In the genomic region with DNA sequence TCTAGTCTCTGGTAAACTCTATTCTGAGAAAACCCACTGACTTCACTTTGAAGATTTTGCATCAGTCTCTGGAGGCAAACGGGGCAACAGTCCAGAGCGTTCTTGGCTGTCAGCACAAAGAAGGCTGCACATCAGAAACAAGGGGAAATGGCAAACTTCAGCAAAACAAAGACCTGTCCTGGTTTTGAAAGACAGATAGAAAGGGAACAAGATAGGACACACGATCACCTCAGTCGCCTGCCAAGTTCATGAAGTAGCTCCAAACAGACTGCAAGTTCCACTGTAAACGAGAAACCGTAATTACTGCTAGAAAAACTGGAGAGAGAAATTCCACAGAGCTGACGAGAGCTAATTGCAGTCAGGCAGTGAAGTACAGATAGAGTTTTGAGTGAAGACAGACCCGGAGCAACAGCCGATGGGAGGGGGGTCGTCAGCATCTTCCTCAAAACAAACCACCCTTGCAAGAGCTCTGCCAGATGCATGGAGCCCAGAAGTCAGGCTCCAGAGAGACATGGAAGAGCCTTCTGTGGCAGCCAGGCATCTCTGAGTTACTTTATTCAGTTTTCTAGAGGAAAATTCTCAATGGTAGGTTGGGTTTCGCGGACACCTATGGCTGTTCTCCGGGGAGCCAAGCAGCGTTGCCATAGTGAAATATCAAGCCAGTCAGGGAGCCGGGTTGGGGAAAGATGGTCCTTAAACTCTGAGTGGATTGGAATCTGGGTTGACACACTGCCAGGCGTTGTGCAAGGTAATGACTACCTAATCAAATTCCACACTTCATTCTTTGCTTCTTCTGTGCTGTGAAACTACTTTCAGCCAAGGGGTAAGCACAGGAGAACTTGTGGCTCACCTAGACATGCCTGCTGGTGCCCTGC, we compare ENCODE assay signal across 8 mouse cellular contexts.
DNase-seq lines count a peak whose midpoint lies in the region; ATAC-seq lines count a peak whose summit lies in the region.

No protein-coding gene starts in this region.

- no peak overlapping the region for H3K9ac ChIP-seq in forebrain, embryonic 13.5 days
- no peak overlapping the region for H3K9ac ChIP-seq in forebrain, embryonic 11.5 days (ENCODE audit: low read length)

- H3K9me3 ChIP-seq in forebrain, embryonic 13.5 days (replicated peaks) = no peaks in the 10 kb centered on the region
- no peaks in the 10 kb centered on the region for H3K9me3 ChIP-seq in forebrain, embryonic 11.5 days (ENCODE audit: control insufficient read depth, low read length)
- no peaks in the 10 kb centered on the region for H3K9me3 ChIP-seq in limb, embryonic 10.5 days (replicated peaks)

- no peaks in the 10 kb centered on the region for H3K27me3 ChIP-seq in forebrain, embryonic 13.5 days
- H3K27me3 ChIP-seq in forebrain, embryonic 11.5 days (ENCODE audit: control insufficient read depth, insufficient read depth, low read length) = no peaks in the 10 kb centered on the region
- H3K27me3 ChIP-seq in limb, embryonic 10.5 days (ENCODE audit: low read depth, poor library complexity, severe bottlenecking) = no peaks in the 10 kb centered on the region

- peak; percentile 68 for ATAC-seq in forebrain, embryonic 13.5 days
- no peak for ATAC-seq in forebrain, embryonic 11.5 days (replicated peaks; ENCODE audit: low FRiP score)

- H3K4me2 ChIP-seq in forebrain, embryonic 13.5 days = peak overlapping the region; percentile 36
- no peak overlapping the region for H3K4me2 ChIP-seq in forebrain, embryonic 11.5 days (ENCODE audit: low read depth, low read length, severe bottlenecking)

- H3K36me3 ChIP-seq in forebrain, embryonic 13.5 days (ENCODE audit: poor library complexity, severe bottlenecking) = no peaks in the 10 kb centered on the region
- no peaks in the 10 kb centered on the region for H3K36me3 ChIP-seq in forebrain, embryonic 11.5 days (ENCODE audit: control insufficient read depth, insufficient read depth, low read length)
- H3K36me3 ChIP-seq in limb, embryonic 10.5 days = no peaks in the 10 kb centered on the region

- no peak overlapping the region for H3K4me3 ChIP-seq in forebrain, embryonic 13.5 days
- no peak overlapping the region for H3K4me3 ChIP-seq in forebrain, embryonic 11.5 days (ENCODE audit: low read depth, low read length)
- no peak overlapping the region for H3K4me3 ChIP-seq in limb, embryonic 10.5 days

- no peak for DNase-seq in forebrain, embryonic 11.5 days (ENCODE audit: low spot score)
- DNase-seq in retina, postnatal 1 day = peak; percentile 14
- no peak for DNase-seq in retina, embryonic 14.5 days (ENCODE audit: low spot score)
- DNase-seq in limb, embryonic 10.5 days (ENCODE audit: low spot score) = no peak
- DNase-seq in yolk sac, embryonic 10.5 days (ENCODE audit: low spot score) = peak; percentile 46
- no peak for DNase-seq in cerebellum, adult 18-20 months
- no peak for DNase-seq in cerebellum, adult 8-10 months

- H3K27ac ChIP-seq in forebrain, embryonic 13.5 days = peak overlapping the region; percentile 48; the same call in 1 of the 2 replicates
- no peak overlapping the region for H3K27ac ChIP-seq in forebrain, embryonic 11.5 days (ENCODE audit: low read depth, low read length)
- peak overlapping the region; percentile 19; the same call in 1 of the 2 replicates for H3K27ac ChIP-seq in limb, embryonic 10.5 days

- 47% methylated on average over 16 of the region's 16 CpGs for WGBS in forebrain, embryonic 13.5 days
- WGBS in forebrain, embryonic 11.5 days = 76% methylated on average over 16 of the region's 16 CpGs
- 52% methylated on average over 16 of the region's 16 CpGs for WGBS in limb, embryonic 10.5 days

- H3K4me1 ChIP-seq in forebrain, embryonic 13.5 days = peaks cover 18% of the 10 kb centered on the region
- no peaks in the 10 kb centered on the region; the same call in 1 of the 2 replicates for H3K4me1 ChIP-seq in forebrain, embryonic 11.5 days (replicated peaks; ENCODE audit: control insufficient read depth, insufficient read depth, low read length)
- peaks cover 11% of the 10 kb centered on the region for H3K4me1 ChIP-seq in limb, embryonic 10.5 days

Comparison
In these comparisons a context has a peak if more than half of its experiments do, and no peak if none do; other contexts are left out.
1. DNase-seq: peak in retina, postnatal 1 day (single experiment) and yolk sac, embryonic 10.5 days (single experiment); none in forebrain, embryonic 11.5 days (single experiment), retina, embryonic 14.5 days (single experiment), limb, embryonic 10.5 days (single experiment), cerebellum, adult 18-20 months (0 of 2) and cerebellum, adult 8-10 months (single experiment).